Mouse (Mus musculus) lung, postnatal 10 days (tissue): Measurements from ENCODE around the gene Hand1.
"Not testable (repeated sequence)": the region's sequence is repeated elsewhere in the genome, so short reads cannot be mapped to it uniquely, and the experiment has no call there.

Source experiments
- DNase-seq: peaks from one replicate; pipeline ENCODE4 v3.0.0; 2021

Hand1 gene

GRCm38 (mm10) chr11:57833296-57833977 lies 819 bp upstream of the Hand1 start:
- no peak for DNase-seq

GRCm38 (mm10) chr11:57831861-57832260 lies 757 bp downstream of the Hand1 start:
- no peak for DNase-seq

- DNase-seq = no peak
Measured at GRCm38 (mm10) chr11:57831281-57831781, 1.3 kb downstream of the Hand1 start.

GRCm38 (mm10) chr11:57829871-57830775 lies 2.5 kb downstream of the Hand1 start:
- DNase-seq = no peak

GRCm38 (mm10) chr11:57828955-57829870 lies 3.4 kb downstream of the Hand1 start:
- DNase-seq = no peak

GRCm38 (mm10) chr11:57827915-57828545 lies 4.6 kb downstream of the Hand1 start:
- DNase-seq = no peak

GRCm38 (mm10) chr11:57827048-57827914 lies 5.3 kb downstream of the Hand1 start:
- no peak for DNase-seq

- DNase-seq = not testable (repeated sequence)
Measured at GRCm38 (mm10) chr11:57825234-57825633, 7.4 kb downstream of the Hand1 start.

- no peak for DNase-seq
Measured at GRCm38 (mm10) chr11:57823714-57824113, 8.9 kb downstream of the Hand1 start.

GRCm38 (mm10) chr11:57823159-57823558 lies 9.5 kb downstream of the Hand1 start:
- DNase-seq = not testable (repeated sequence)

- peak; percentile 88 for DNase-seq
Measured at GRCm38 (mm10) chr11:57819999-57820581, 12.5 kb downstream of the Hand1 start.

GRCm38 (mm10) chr11:57818189-57818588 lies 14.4 kb downstream of the Hand1 start:
- no peak for DNase-seq

GRCm38 (mm10) chr11:57813641-57814040 lies 19.0 kb downstream of the Hand1 start:
- no peak for DNase-seq

- no peak for DNase-seq
Measured at GRCm38 (mm10) chr11:57812212-57812611, 20.4 kb downstream of the Hand1 start.

- no peak for DNase-seq
Measured at GRCm38 (mm10) chr11:57811006-57811405, 21.6 kb downstream of the Hand1 start.

- DNase-seq = no peak
Measured at GRCm38 (mm10) chr11:57809732-57810098, 22.9 kb downstream of the Hand1 start.

GRCm38 (mm10) chr11:57809017-57809731 lies 23.4 kb downstream of the Hand1 start:
- DNase-seq = no peak

- no peak for DNase-seq
Measured at GRCm38 (mm10) chr11:57805047-57805446, 27.6 kb downstream of the Hand1 start.

- no peak for DNase-seq
Measured at GRCm38 (mm10) chr11:57802511-57802870, 30.1 kb downstream of the Hand1 start.
